Mouse (Mus musculus): ENCODE measurements around the gene Tpgs1. TPM values are rescaled to one million over a fixed set of nuclear protein-coding genes. Genes with fewer than 3 reads are reported as not detected.

The Tpgs1 gene
- polyA plus RNA-seq, 1 experiment = 60.3 TPM

DNA sequence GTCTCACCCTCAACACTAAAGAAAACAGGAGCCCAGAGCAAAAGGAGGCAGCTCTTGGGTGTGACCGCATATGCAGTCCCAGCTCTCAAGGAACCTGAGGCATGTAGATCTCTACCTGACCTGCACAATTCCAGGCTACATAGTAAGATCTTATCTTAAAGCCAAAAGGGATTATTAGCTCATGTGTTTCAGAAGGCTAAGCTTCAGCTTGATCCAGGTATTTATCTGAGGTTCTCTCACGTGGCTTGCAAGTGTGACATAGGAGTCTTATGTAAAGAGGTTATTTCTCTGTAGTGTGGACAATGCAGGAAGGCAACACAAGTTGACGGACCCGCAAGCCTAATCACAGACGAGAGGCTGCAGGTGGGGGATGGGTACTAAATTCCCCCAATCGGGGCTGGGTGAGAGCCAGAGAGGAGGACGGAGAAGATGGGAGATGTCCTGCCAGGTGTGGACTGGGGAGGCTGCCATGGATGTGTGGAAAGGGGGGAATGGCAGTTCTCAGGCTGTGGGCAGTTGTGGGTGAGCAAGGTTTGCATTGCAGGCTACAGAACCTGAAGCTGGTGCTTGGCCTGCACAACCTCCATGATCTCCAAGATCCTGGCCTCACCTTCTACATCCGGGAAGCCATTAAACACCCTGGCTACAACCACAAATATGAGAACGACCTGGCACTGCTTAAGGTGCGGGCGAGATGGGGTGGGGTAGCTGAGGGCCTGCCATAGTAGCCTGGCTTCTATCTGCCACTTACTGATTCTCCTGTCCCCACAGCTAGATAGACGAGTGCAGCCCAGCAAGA is 24.6 kb downstream of the Tpgs1 start:
- Histone ChIP-seq H3K36me3 (ENCODE audit: control insufficient read depth, insufficient read depth, low read length) (no peaks in the 10 kb centered on the region), H3K27ac (ENCODE audit: insufficient read depth, low read depth, low read length) (no peak overlapping the region), H3K27me3 (replicated peaks; ENCODE audit: control insufficient read depth, insufficient read depth, low read length) (no peaks in the 10 kb centered on the region), H3K4me1 (ENCODE audit: control insufficient read depth, insufficient read depth, low read length) (no peaks in the 10 kb centered on the region), H3K4me3 (ENCODE audit: insufficient read depth, low read depth, low read length) (no peak overlapping the region)
- TF ChIP-seq CTCF (conservative IDR thresholded peaks at IDR 0.05; ENCODE audit: insufficient read depth, insufficient read length, low read depth, low read length) (no peak), POLR2A (IDR thresholded peaks at IDR 0.05; ENCODE audit: low read depth, low read length) (no peak)
- DNase-seq = no peak
- WGBS = 78% methylated on average over 12 of the region's 12 CpGs

DNA sequence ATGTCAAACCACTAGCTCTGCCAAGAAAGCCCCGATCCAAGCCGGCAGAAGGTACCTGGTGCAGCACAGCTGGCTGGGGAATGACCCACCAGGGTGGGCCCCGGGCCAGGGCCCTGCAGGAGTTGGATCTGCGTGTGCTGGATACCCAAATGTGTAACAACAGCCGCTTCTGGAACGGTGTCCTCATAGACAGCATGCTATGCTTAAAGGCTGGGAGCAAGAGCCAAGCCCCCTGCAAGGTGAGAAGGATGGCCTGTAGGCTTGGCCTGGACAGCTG is 25.1 kb downstream of the Tpgs1 start:
- DNase-seq = no peak
- 83% methylated on average over 6 of the region's 6 CpGs for WGBS

DNA sequence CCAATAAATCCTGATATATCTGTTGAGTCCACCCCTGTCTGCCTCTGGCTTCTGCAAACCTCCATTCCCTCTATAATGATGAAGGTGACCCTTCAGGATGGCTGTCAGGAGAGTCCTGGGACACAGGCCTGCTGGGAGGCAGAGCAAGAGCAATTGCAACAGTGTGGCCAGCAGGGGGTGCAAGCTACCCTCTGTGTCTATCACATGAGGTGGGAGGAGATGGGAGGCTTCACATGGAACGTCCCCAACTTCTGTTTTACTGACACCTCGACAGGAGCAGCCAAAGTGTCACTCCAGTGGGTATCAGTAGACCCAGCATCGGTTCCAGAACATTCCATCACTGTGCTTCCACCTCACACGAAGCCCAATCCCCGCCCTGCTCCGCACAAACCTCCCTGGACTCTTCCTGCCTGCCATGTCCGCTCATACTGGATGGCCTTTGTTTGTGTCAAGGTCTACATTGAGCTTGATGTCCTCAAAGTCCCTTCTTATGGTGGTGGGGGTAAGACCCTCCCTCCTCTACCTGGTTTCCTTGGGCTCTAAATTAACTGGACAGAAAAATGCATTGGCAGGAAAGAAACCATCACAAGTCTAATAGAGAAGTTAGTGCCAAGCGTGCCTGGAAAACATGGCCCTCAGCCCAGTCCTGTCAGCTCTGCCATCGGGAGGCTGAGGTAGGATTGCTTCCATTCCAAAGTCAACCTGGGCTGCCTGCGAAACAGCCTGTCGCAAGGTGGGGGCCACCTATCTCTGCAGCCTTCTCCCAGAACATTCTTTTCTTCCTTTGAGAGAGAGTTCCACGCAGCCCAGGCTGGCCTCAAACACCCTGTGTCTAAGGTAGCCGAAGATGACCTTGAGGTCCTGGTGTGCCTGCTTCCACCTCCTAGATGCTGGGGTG is 26.3 kb downstream of the Tpgs1 start:
- Histone ChIP-seq H3K27ac (ENCODE audit: insufficient read depth, low read depth, low read length) (no peak overlapping the region), H3K36me3 (ENCODE audit: control insufficient read depth, insufficient read depth, low read length) (no peaks in the 10 kb centered on the region), H3K27me3 (replicated peaks; ENCODE audit: control insufficient read depth, insufficient read depth, low read length) (no peaks in the 10 kb centered on the region), H3K4me1 (ENCODE audit: control insufficient read depth, insufficient read depth, low read length) (no peaks in the 10 kb centered on the region), H3K4me3 (ENCODE audit: insufficient read depth, low read depth, low read length) (no peak overlapping the region)
- 44% methylated on average over 13 of the region's 13 CpGs for WGBS
- TF ChIP-seq CTCF (conservative IDR thresholded peaks at IDR 0.05; ENCODE audit: insufficient read depth, insufficient read length, low read depth, low read length) (peak; percentile 93), POLR2A (IDR thresholded peaks at IDR 0.05; ENCODE audit: low read depth, low read length) (no peak)
- DNase-seq = peak; percentile 80

More for the DNA sequence above, 25.1 kb downstream of the Tpgs1 start:
- Histone ChIP-seq H3K36me3 (ENCODE audit: control insufficient read depth, insufficient read depth, low read length) (no peaks in the 10 kb centered on the region), H3K4me3 (ENCODE audit: insufficient read depth, low read depth, low read length) (no peak overlapping the region), H3K27me3 (replicated peaks; ENCODE audit: control insufficient read depth, insufficient read depth, low read length) (no peaks in the 10 kb centered on the region), H3K27ac (ENCODE audit: insufficient read depth, low read depth, low read length) (no peak overlapping the region), H3K4me1 (ENCODE audit: control insufficient read depth, insufficient read depth, low read length) (no peaks in the 10 kb centered on the region)
- TF ChIP-seq CTCF (conservative IDR thresholded peaks at IDR 0.05; ENCODE audit: insufficient read depth, insufficient read length, low read depth, low read length) (no peak), POLR2A (IDR thresholded peaks at IDR 0.05; ENCODE audit: low read depth, low read length) (no peak)

DNA sequence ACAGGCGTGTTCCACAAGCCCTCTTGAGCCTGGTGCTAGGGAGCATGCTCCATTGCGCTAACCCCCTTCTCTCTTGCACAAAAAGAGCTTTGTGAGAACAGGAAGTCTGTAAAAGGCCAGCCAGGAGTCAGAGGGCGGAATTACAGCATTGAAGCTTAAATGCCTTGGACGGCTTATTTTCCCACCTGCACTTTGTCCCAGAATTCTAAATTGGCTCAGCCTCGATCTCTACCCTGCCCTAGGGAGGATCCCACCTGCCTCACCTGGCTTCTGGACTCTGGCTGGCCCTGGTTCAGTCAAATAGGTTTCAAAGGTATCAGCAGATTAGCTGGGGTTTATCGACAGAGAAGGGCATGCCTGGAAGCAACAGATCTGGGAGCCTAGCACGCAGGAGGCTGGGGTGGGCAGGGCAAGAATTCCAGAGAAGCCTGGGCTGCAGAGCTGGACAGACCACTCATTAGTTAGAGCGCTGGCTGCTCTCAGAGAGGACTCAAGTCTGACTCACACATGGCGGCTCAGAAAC is 27.0 kb downstream of the Tpgs1 start:
- WGBS = 34% methylated on average over 9 of the region's 9 CpGs
- DNase-seq = no peak
- Histone ChIP-seq H3K27ac (ENCODE audit: insufficient read depth, low read depth, low read length) (0 out of 2 replicates have a peak overlapping the region, but pooled peaks have one; percentile 6), H3K36me3 (ENCODE audit: control insufficient read depth, insufficient read depth, low read length) (no peaks in the 10 kb centered on the region), H3K4me1 (ENCODE audit: control insufficient read depth, insufficient read depth, low read length) (no peaks in the 10 kb centered on the region), H3K4me3 (ENCODE audit: insufficient read depth, low read depth, low read length) (no peak overlapping the region), H3K27me3 (replicated peaks; ENCODE audit: control insufficient read depth, insufficient read depth, low read length) (no peaks in the 10 kb centered on the region)
- TF ChIP-seq CTCF (conservative IDR thresholded peaks at IDR 0.05; ENCODE audit: insufficient read depth, insufficient read length, low read depth, low read length) (no peak), POLR2A (IDR thresholded peaks at IDR 0.05; ENCODE audit: low read depth, low read length) (no peak)

DNA sequence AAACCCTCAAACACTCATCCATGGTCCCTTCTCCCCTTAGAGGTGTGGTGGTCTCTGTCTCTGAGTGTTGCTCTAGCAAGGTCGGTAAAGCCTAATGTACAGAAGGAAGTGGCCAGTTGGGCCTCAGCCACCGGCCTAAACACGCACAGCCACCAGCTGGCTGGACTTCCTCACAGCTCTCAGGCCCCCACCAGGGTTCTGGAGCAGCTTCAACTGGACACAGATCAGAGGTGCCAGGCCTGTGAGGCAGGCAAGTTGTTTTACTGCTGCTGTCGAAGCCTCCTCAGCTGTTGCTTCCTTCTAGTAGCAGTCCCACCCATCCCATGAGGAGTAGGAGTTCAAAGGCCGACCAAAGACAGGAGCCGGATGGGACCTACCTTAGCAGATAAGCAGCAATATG is 28.7 kb downstream of the Tpgs1 start:
- DNase-seq = no peak
- H3K36me3 ChIP-seq (ENCODE audit: control insufficient read depth, insufficient read depth, low read length) = no peaks in the 10 kb centered on the region
- no peaks in the 10 kb centered on the region for H3K27me3 ChIP-seq (replicated peaks; ENCODE audit: control insufficient read depth, insufficient read depth, low read length)
- WGBS = 63% methylated on average over 6 of the region's 6 CpGs
- no peak overlapping the region for H3K4me3 ChIP-seq (ENCODE audit: insufficient read depth, low read depth, low read length)
- TF ChIP-seq CTCF (conservative IDR thresholded peaks at IDR 0.05; ENCODE audit: insufficient read depth, insufficient read length, low read depth, low read length) (no peak), POLR2A (IDR thresholded peaks at IDR 0.05; ENCODE audit: low read depth, low read length) (no peak)
- no peak overlapping the region for H3K27ac ChIP-seq (ENCODE audit: insufficient read depth, low read depth, low read length)
- no peaks in the 10 kb centered on the region for H3K4me1 ChIP-seq (ENCODE audit: control insufficient read depth, insufficient read depth, low read length)

DNA sequence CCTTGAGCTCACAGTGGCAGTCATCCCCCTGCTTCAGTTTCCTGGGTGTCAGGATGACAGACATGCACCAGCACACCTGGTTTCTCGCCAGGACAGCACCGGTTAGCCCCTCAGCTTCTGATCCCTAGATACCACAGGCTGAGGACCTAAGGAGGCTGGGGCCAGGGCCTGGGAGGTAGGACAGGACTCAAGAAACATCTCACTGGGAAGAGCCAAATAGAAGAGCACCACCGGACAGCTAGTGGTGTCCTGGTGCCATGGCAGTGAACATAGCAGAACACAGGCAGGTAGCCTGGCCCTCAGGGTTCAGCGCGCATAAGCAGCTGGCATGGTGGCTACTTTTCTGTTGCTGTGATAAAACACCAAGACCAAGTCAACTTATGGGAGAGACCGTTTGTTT is 29.3 kb downstream of the Tpgs1 start:
- H3K27me3 ChIP-seq (replicated peaks; ENCODE audit: control insufficient read depth, insufficient read depth, low read length) = no peaks in the 10 kb centered on the region
- no peak overlapping the region for H3K27ac ChIP-seq (ENCODE audit: insufficient read depth, low read depth, low read length)
- no peak for TF ChIP-seq CTCF (conservative IDR thresholded peaks at IDR 0.05; ENCODE audit: insufficient read depth, insufficient read length, low read depth, low read length)
- no peak for TF ChIP-seq POLR2A (IDR thresholded peaks at IDR 0.05; ENCODE audit: low read depth, low read length)
- no peak overlapping the region for H3K4me3 ChIP-seq (ENCODE audit: insufficient read depth, low read depth, low read length)
- WGBS = 93% methylated on average over 6 of the region's 6 CpGs
- no peaks in the 10 kb centered on the region for H3K36me3 ChIP-seq (ENCODE audit: control insufficient read depth, insufficient read depth, low read length)
- no peaks in the 10 kb centered on the region for H3K4me1 ChIP-seq (ENCODE audit: control insufficient read depth, insufficient read depth, low read length)
- DNase-seq = no peak

DNA sequence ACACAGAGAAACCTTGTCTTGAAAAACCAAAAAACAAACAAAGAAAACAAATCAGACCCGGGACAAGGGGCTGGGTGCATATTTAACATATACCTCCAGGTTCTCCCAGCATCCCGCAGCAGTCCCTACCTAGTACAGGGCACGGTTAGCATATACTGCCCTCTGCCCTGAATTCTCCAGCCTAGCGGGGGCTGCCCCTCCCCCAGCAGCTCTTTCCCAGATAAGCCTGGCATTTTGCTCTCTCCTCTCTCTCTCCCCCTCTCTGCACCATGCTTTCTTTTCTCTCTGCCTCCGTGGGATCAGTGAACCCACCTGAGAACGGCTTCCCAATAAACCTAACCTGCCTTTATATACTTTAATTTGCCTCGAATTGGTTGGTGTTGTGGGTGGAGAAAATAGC is 31.5 kb downstream of the Tpgs1 start:
- TF ChIP-seq POLR2A (IDR thresholded peaks at IDR 0.05; ENCODE audit: low read depth, low read length) (no peak), CTCF (conservative IDR thresholded peaks at IDR 0.05; ENCODE audit: insufficient read depth, insufficient read length, low read depth, low read length) (no peak)
- no peak for DNase-seq
- Histone ChIP-seq H3K4me1 (ENCODE audit: control insufficient read depth, insufficient read depth, low read length) (peaks cover 8% of the 10 kb centered on the region; the same call in 1 of the 2 replicates), H3K36me3 (ENCODE audit: control insufficient read depth, insufficient read depth, low read length) (no peaks in the 10 kb centered on the region), H3K27me3 (replicated peaks; ENCODE audit: control insufficient read depth, insufficient read depth, low read length) (no peaks in the 10 kb centered on the region), H3K27ac (ENCODE audit: insufficient read depth, low read depth, low read length) (peak overlapping the region; percentile 62; the same call in 1 of the 2 replicates), H3K4me3 (ENCODE audit: insufficient read depth, low read depth, low read length) (no peak overlapping the region)
- 48% methylated on average over 7 of the region's 7 CpGs for WGBS

Data from kidney, adult 2 months (tissue).